Mouse (Mus musculus) embryonic fibroblast, embryonic 13.5 days (primary cell): ENCODE measurements around the gene Trpm6.

Source experiments
- CTCF ChIP-seq: IDR thresholded peaks from 2 replicates; pipeline ENCODE4 v1.5.1; 2011; ENCODE audit warnings: mild to moderate bottlenecking, control low read depth, low read length, moderate library complexity, borderline replicate concordance; ENCODE audit not compliant: insufficient read depth
- POLR2A ChIP-seq: IDR thresholded peaks from 2 replicates; pipeline ENCODE4 v1.6.1; 2011; ENCODE audit warnings: low read depth, mild to moderate bottlenecking, control low read depth, low read length, moderate library complexity

DNA sequence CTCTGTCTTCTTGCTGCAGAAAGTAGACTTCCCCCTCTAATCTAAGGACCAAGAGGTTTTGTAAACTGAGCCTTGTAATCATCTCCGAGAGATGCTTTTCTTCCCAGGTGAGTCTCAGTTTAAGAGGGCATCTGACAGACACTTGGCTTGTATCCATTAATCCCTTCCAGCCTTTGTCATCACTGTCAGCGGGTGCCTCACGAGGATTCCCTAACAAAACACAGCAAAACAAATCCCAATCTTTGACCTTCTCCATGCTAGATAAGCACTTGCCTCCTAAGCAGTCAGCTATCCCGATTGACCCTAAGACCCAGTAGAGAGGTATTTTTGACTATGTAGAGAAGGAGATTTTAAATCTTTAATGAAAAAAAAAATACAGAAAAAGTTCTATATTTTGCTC, 7.9 kb downstream of the Trpm6 start:
- TF ChIP-seq POLR2A (no peak), CTCF (no peak)
